Mouse (Mus musculus): ENCODE measurements at regions not wholly inside any gene's neighbourhood (a gene's known extent, or its start where the extent isn't known, plus 50 kb on each side); places are given as distances from the start of the nearest gene placed in this dataset.

DNA sequence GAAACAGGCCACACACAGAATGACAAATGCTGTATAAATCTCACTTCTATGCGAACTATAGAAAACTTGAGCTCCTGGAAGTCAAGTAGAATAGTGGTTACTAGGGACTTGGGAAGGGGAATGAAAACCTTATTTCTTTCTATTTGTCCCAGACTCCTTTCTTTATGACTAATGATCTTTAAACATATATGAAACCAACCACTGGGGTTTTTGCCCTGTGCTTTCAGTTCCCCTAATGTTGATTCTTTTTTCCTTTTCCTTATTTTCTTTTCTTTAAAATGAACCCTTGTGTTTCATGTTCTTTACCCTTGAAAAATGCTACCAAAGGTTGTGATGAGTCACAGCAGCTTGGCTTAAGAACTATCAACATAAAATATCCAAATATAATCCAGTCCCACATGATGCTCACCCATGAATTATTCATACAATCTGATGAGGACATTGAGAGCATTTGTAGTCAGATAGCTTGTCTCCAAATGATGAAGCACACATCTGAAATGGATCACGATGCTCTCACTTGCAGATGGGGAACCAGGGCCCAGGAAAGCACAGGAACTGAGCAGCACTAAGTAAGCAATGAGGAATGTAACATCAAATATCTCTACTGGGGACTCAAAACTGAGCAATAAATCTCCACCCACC, 470.2 kb upstream of the Ubash3b start:
- TF ChIP-seq EP300 (IDR thresholded peaks at IDR 0.05; ENCODE audit: low read depth) (no peak), CTCF (IDR thresholded peaks at IDR 0.05; ENCODE audit: low read depth) (no peak)

All from liver, embryonic 14.5 days (tissue).